Mouse (Mus musculus): Measurements from ENCODE around the gene Atp8a2. TPM values are rescaled to one million over a fixed set of nuclear protein-coding genes. Genes with fewer than 3 reads are reported as not detected.

The Atp8a2 gene
- total RNA-seq, 2 experiments from 2014 or later = 4.1 to 4.3 TPM

- no peak for DNase-seq
These were observed 44.6 kb downstream of the Atp8a2 start for GRCm38 (mm10) chr14:60152373-60152772.

GRCm38 (mm10) chr14:60148893-60149292 lies 48.1 kb downstream of the Atp8a2 start:
- DNase-seq = no peak

- DNase-seq = no peak
These were observed 53.7 kb downstream of the Atp8a2 start for GRCm38 (mm10) chr14:60143234-60143633.

GRCm38 (mm10) chr14:60138339-60138738 lies 58.6 kb downstream of the Atp8a2 start:
- DNase-seq = no peak

- no peak for DNase-seq
These were observed 59.2 kb downstream of the Atp8a2 start for GRCm38 (mm10) chr14:60137812-60138211.

- DNase-seq = no peak
These were observed 61.2 kb downstream of the Atp8a2 start for GRCm38 (mm10) chr14:60135801-60136200.

- no peak for DNase-seq
These were observed 62.3 kb downstream of the Atp8a2 start for GRCm38 (mm10) chr14:60134720-60135119.

GRCm38 (mm10) chr14:60131196-60131876 lies 65.6 kb downstream of the Atp8a2 start:
- DNase-seq = no peak

GRCm38 (mm10) chr14:60129564-60129963 lies 67.4 kb downstream of the Atp8a2 start:
- no peak for DNase-seq

GRCm38 (mm10) chr14:60125202-60125601 lies 71.8 kb downstream of the Atp8a2 start:
- no peak for DNase-seq

GRCm38 (mm10) chr14:60121572-60121971 lies 75.4 kb downstream of the Atp8a2 start:
- no peak for DNase-seq

- DNase-seq = no peak
These were observed 79.0 kb downstream of the Atp8a2 start for GRCm38 (mm10) chr14:60117792-60118585.

- peak; percentile 44 for DNase-seq
These were observed 109.9 kb downstream of the Atp8a2 start for GRCm38 (mm10) chr14:60086808-60087725.

GRCm38 (mm10) chr14:60086254-60086807 lies 110.6 kb downstream of the Atp8a2 start:
- no peak for DNase-seq

- no peak for DNase-seq
These were observed 114.2 kb downstream of the Atp8a2 start for GRCm38 (mm10) chr14:60082771-60083170.

- no peak for DNase-seq
These were observed 124.5 kb downstream of the Atp8a2 start for GRCm38 (mm10) chr14:60072496-60072895.

- DNase-seq = no peak
These were observed 131.8 kb downstream of the Atp8a2 start for GRCm38 (mm10) chr14:60065186-60065585.

- DNase-seq = no peak
These were observed 136.0 kb downstream of the Atp8a2 start for GRCm38 (mm10) chr14:60061023-60061422.

- no peak for DNase-seq
These were observed 138.1 kb downstream of the Atp8a2 start for GRCm38 (mm10) chr14:60058867-60059266.

- peak; percentile 17 for DNase-seq
These were observed 141.7 kb downstream of the Atp8a2 start for GRCm38 (mm10) chr14:60055231-60055630.

- DNase-seq = no peak
These were observed 166.3 kb downstream of the Atp8a2 start for GRCm38 (mm10) chr14:60030666-60031065.

- no peak for DNase-seq
These were observed 169.8 kb downstream of the Atp8a2 start for GRCm38 (mm10) chr14:60027139-60027538.
